Mouse (Mus musculus) spleen, adult 2 months (tissue): ENCODE results near the gene Zfp653. TPM values are rescaled to one million over a fixed set of nuclear protein-coding genes. Genes with fewer than 3 reads are reported as not detected.

Experiments
- DNase-seq, 2 experiments: peaks; one replicate each; pipeline versions ENCODE4 v3.0.0 to v3.0.0-alpha.2; 2012 to 2021; ENCODE audit warnings: low spot score in 2 of 2, low read depth in 1 of 2
- H3K27ac ChIP-seq: fragments of 200-500 bp; 2 replicates; pipeline ENCODE4 v1.5.1; 2012; ENCODE audit warnings: low read length, inconsistent platforms; ENCODE audit not compliant: insufficient read depth
- H3K27me3 ChIP-seq: fragments of 200-500 bp; 2 replicates; pipeline ENCODE4 v1.6.1; 2012; ENCODE audit warnings: mild to moderate bottlenecking, moderate library complexity, low read length, inconsistent platforms; ENCODE audit not compliant: control insufficient read depth, insufficient read depth
- H3K36me3 ChIP-seq: fragments of 200-500 bp; 2 replicates; pipeline ENCODE4 v1.6.1; 2012; ENCODE audit warnings: mild to moderate bottlenecking, low read length, inconsistent platforms; ENCODE audit not compliant: control insufficient read depth, insufficient read depth
- H3K4me1 ChIP-seq: fragments of 200-500 bp; 2 replicates; pipeline ENCODE4 v1.6.1; 2011; ENCODE audit warnings: inconsistent platforms; ENCODE audit not compliant: control insufficient read depth, insufficient read depth, insufficient read length
- H3K4me3 ChIP-seq: fragments of 200-500 bp; 2 replicates; pipeline ENCODE4 v1.5.1; 2011; ENCODE audit warnings: mild to moderate bottlenecking, inconsistent platforms; ENCODE audit not compliant: insufficient read depth, insufficient read length; ENCODE audit errors: extremely low read depth
- CTCF ChIP-seq: fragments of 200-500 bp; IDR thresholded peaks from 2 replicates; pipeline ENCODE4 v1.5.1; 2011; ENCODE audit warnings: mild to moderate bottlenecking, inconsistent platforms; ENCODE audit not compliant: insufficient read depth, insufficient read length, insufficient replicate concordance; ENCODE audit errors: extremely low read depth
- POLR2A ChIP-seq: fragments of 200-500 bp; IDR thresholded peaks from 2 replicates; pipeline ENCODE4 v1.6.1; 2011; ENCODE audit warnings: low read depth, low read length, inconsistent platforms
- WGBS: fragments of 180-500 bp; shearing (Covaris S2); methylation state at CpG from one replicate; pipeline ENCODE4 v1.1.7; 2018; 5-methylcytosine and 5-hydroxymethylcytosine counted together
- polyA plus RNA-seq: library from polyadenylated mRNA; depleted of rRNA; stranded (reverse); fragments of >200 nt; gene quantifications from 2 replicates; pipeline ENCODE4 v1.2.3, GENCODE M21; 2012

The Zfp653 gene
- polyA plus RNA-seq, 1 experiment, result 21.6 TPM

GRCm38 (mm10) chr9:22069881-22070553 lies 1.2 kb downstream of the Zfp653 start:
- no peak for DNase-seq
- Histone ChIP-seq H3K27me3 (no peaks in the 10 kb centered on the region), H3K4me3 (no peak overlapping the region), H3K36me3 (peaks cover 6% of the 10 kb centered on the region; the same call in 1 of the 2 replicates), H3K4me1 (no peaks in the 10 kb centered on the region; the same call in 1 of the 2 replicates), H3K27ac (no peak overlapping the region)
- TF ChIP-seq CTCF (no peak), POLR2A (no peak)
- WGBS, result 62% methylated on average over 4 of the region's 4 CpGs

GRCm38 (mm10) chr9:22067195-22067594 lies 4.0 kb downstream of the Zfp653 start:
- H3K27me3 ChIP-seq, result no peaks in the 10 kb centered on the region
- no peaks in the 10 kb centered on the region; the same call in 1 of the 2 replicates for H3K4me1 ChIP-seq
- no peak overlapping the region for H3K4me3 ChIP-seq
- H3K36me3 ChIP-seq, result peaks cover 13% of the 10 kb centered on the region
- H3K27ac ChIP-seq, result no peak overlapping the region
- no peak for TF ChIP-seq CTCF
- no peak for TF ChIP-seq POLR2A
- no peak for DNase-seq
- WGBS, result 90% methylated on average over 5 of the region's 5 CpGs

GRCm38 (mm10) chr9:22066433-22066832 lies 4.7 kb downstream of the Zfp653 start:
- no peak overlapping the region for H3K4me3 ChIP-seq
- 85% methylated on average over 3 of the region's 3 CpGs for WGBS
- peak; percentile 23 to 64 for DNase-seq

GRCm38 (mm10) chr9:22065642-22066041 lies 5.5 kb downstream of the Zfp653 start:
- 97% methylated on average over 11 of the region's 11 CpGs for WGBS
- DNase-seq, result no peak
- peaks cover 13% of the 10 kb centered on the region for H3K36me3 ChIP-seq
- H3K27ac ChIP-seq, result no peak overlapping the region
- TF ChIP-seq CTCF (no peak), POLR2A (no peak)
- H3K27me3 ChIP-seq, result no peaks in the 10 kb centered on the region
- H3K4me1 ChIP-seq, result no peaks in the 10 kb centered on the region
- no peak overlapping the region for H3K4me3 ChIP-seq

More at GRCm38 (mm10) chr9:22066433-22066832, 4.7 kb downstream of the Zfp653 start:
- Histone ChIP-seq H3K4me1 (no peaks in the 10 kb centered on the region), H3K27ac (no peak overlapping the region), H3K27me3 (no peaks in the 10 kb centered on the region), H3K36me3 (peaks cover 13% of the 10 kb centered on the region)
- peak; percentile 85; the same call in 1 of the 2 replicates for TF ChIP-seq CTCF
- TF ChIP-seq POLR2A, result no peak

GRCm38 (mm10) chr9:22064341-22064740 lies 6.8 kb downstream of the Zfp653 start:
- no peak for TF ChIP-seq POLR2A
- TF ChIP-seq CTCF, result no peak
- DNase-seq, result no peak
- no peaks in the 10 kb centered on the region for H3K27me3 ChIP-seq
- no peak overlapping the region for H3K27ac ChIP-seq
- no peaks in the 10 kb centered on the region for H3K4me1 ChIP-seq
- no peak overlapping the region for H3K4me3 ChIP-seq
- WGBS, result 86% methylated on average over 3 of the region's 3 CpGs
- H3K36me3 ChIP-seq, result peaks cover 13% of the 10 kb centered on the region

- no peaks in the 10 kb centered on the region for H3K4me1 ChIP-seq
- no peak overlapping the region for H3K27ac ChIP-seq
- no peaks in the 10 kb centered on the region for H3K27me3 ChIP-seq
- no peak overlapping the region for H3K4me3 ChIP-seq
- WGBS, result 83% methylated on average over 2 of the region's 2 CpGs
- H3K36me3 ChIP-seq, result peaks cover 25% of the 10 kb centered on the region
- TF ChIP-seq POLR2A, result no peak
- no peak for TF ChIP-seq CTCF
- DNase-seq, result no peak
These were observed 9.8 kb downstream of the Zfp653 start for GRCm38 (mm10) chr9:22061339-22061738.

GRCm38 (mm10) chr9:22058011-22058424 lies 13.2 kb downstream of the Zfp653 start:
- 89% methylated on average over 9 of the region's 9 CpGs for WGBS
- no peak overlapping the region for H3K4me3 ChIP-seq
- no peak for DNase-seq
- no peak overlapping the region for H3K27ac ChIP-seq
- H3K36me3 ChIP-seq, result peaks cover 13% of the 10 kb centered on the region
- H3K27me3 ChIP-seq, result peaks cover 2% of the 10 kb centered on the region
- H3K4me1 ChIP-seq, result peaks cover 6% of the 10 kb centered on the region; the same call in 1 of the 2 replicates
- no peak for TF ChIP-seq POLR2A
- no peak for TF ChIP-seq CTCF
